In the genomic region with DNA sequence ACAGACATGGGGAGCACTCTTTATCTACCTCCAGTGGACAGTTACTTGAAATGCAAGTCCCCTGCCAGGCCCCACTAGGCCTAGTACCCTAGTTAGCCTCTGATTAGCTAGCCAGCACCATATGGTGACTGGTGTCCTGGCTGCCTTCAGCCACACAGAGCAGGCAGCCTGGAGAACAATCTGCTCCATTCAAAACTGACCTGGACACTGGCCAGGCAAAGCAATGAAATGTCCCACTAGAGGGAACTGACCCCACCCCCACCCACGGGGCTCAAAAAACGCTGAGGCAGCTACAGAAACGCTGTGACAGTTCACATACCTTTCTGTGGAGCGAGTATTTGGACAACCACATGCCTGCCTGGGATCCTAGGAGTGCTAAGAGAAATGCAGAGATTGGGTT, we compare ENCODE assay signal across 9 mouse cellular contexts. TPM values are rescaled to one million over a fixed set of nuclear protein-coding genes. Genes with fewer than 3 reads are reported as not detected.
A peak's percentile ranks its signal among the peaks of the same experiment; 100 is the strongest.
DNase-seq lines count a peak whose midpoint lies in the region; ATAC-seq lines count a peak whose summit lies in the region.
"Had no signal": no experiment of that assay in that cellular context is flagged by ENCODE, and none has a peak within 500 bp of the region (broad histone marks: within the 10 kb centered on the region; RNA-seq: fewer than 3 reads in every experiment).

No protein-coding gene starts in this region.

- no peak overlapping the region for H3K4me3 ChIP-seq in heart, embryonic 16.5 days (ENCODE audit: low read length)
- no peak overlapping the region for H3K4me3 ChIP-seq in neural tube, embryonic 14.5 days (ENCODE audit: low read depth, low read length)
- no peak overlapping the region for H3K4me3 ChIP-seq in liver, embryonic 11.5 days (ENCODE audit: low read depth, low read length)

- no peak overlapping the region for H3K4me2 ChIP-seq in heart, embryonic 16.5 days (ENCODE audit: low read depth, low read length)
- H3K4me2 ChIP-seq in neural tube, embryonic 14.5 days (ENCODE audit: low read depth, low read length) = no peak overlapping the region
- H3K4me2 ChIP-seq in liver, embryonic 11.5 days = no peak overlapping the region

- peak; percentile 42 for DNase-seq in kidney, adult 18-20 months
- no peak for DNase-seq in kidney, adult 9 months
- peak; percentile 93 for DNase-seq in cerebellum, adult 11-12 months
- peak; percentile 67 for DNase-seq in layer of hippocampus, adult 9-11 months
- no peak for DNase-seq in liver, embryonic 11.5 days (ENCODE audit: low spot score)
- no peak for DNase-seq in adrenal gland, adult (ENCODE audit: inconsistent age in 2 of 2, low spot score in 1 of 2)

- no peak overlapping the region for H3K9ac ChIP-seq in heart, embryonic 16.5 days (ENCODE audit: low read length)
- H3K9ac ChIP-seq in neural tube, embryonic 14.5 days (replicated peaks; ENCODE audit: low read depth, low read length) = no peak overlapping the region
- no peak overlapping the region for H3K9ac ChIP-seq in liver, embryonic 11.5 days (ENCODE audit: low read depth, low read length)

- peaks cover 33% of the 10 kb centered on the region for H3K4me1 ChIP-seq in heart, embryonic 16.5 days (ENCODE audit: control insufficient read depth, insufficient read depth, low read length)
- peaks cover 32% of the 10 kb centered on the region for H3K4me1 ChIP-seq in neural tube, embryonic 14.5 days (ENCODE audit: control insufficient read depth, insufficient read depth, low read length)
- H3K4me1 ChIP-seq in liver, embryonic 11.5 days (replicated peaks; ENCODE audit: control insufficient read depth, insufficient read depth, low read length) = peaks cover 7% of the 10 kb centered on the region; the same call in 1 of the 2 replicates

- 9% methylated on average over 4 of the region's 4 CpGs for WGBS in heart, embryonic 16.5 days
- WGBS in neural tube, embryonic 14.5 days = 20% methylated on average over 4 of the region's 4 CpGs
- 41% methylated on average over 4 of the region's 4 CpGs for WGBS in liver, embryonic 11.5 days

- no peaks in the 10 kb centered on the region for H3K36me3 ChIP-seq in heart, embryonic 16.5 days (ENCODE audit: control insufficient read depth, insufficient read depth)
- H3K36me3 ChIP-seq in neural tube, embryonic 14.5 days (ENCODE audit: control insufficient read depth, insufficient read depth, low read length) = no peaks in the 10 kb centered on the region
- no peaks in the 10 kb centered on the region for H3K36me3 ChIP-seq in liver, embryonic 11.5 days (ENCODE audit: control insufficient read depth, insufficient read depth, low read length)
- H3K36me3 ChIP-seq: G1E had no signal

- peak overlapping the region; percentile 28; the same call in 1 of the 2 replicates for H3K27ac ChIP-seq in heart, embryonic 16.5 days (ENCODE audit: low read length)
- peak overlapping the region; percentile 72 for H3K27ac ChIP-seq in neural tube, embryonic 14.5 days (ENCODE audit: low read depth, low read length)
- no peak overlapping the region for H3K27ac ChIP-seq in liver, embryonic 11.5 days (ENCODE audit: low read depth, low read length)

- H3K27me3 ChIP-seq in heart, embryonic 16.5 days (ENCODE audit: control insufficient read depth, insufficient read depth, low read length) = peaks cover 10% of the 10 kb centered on the region
- H3K27me3 ChIP-seq in neural tube, embryonic 14.5 days (ENCODE audit: control insufficient read depth, insufficient read depth, low read length) = no peaks in the 10 kb centered on the region
- H3K27me3 ChIP-seq in liver, embryonic 11.5 days (replicated peaks; ENCODE audit: control insufficient read depth, insufficient read depth, low read length) = peaks cover 17% of the 10 kb centered on the region

- peak; percentile 41; the same call in 1 of the 2 replicates for ATAC-seq in heart, embryonic 16.5 days (replicated peaks; ENCODE audit: extremely low read depth, insufficient read depth, low FRiP score)
- peak; percentile 60 for ATAC-seq in neural tube, embryonic 14.5 days (ENCODE audit: low read depth)
- no peak for ATAC-seq in liver, embryonic 11.5 days (replicated peaks; ENCODE audit: low FRiP score)

- no peaks in the 10 kb centered on the region for H3K9me3 ChIP-seq in heart, embryonic 16.5 days (replicated peaks; ENCODE audit: control insufficient read depth, low read length)
- no peaks in the 10 kb centered on the region for H3K9me3 ChIP-seq in neural tube, embryonic 14.5 days (ENCODE audit: control insufficient read depth, low read length)
- no peaks in the 10 kb centered on the region for H3K9me3 ChIP-seq in liver, embryonic 11.5 days (ENCODE audit: control insufficient read depth, low read length)
- H3K9me3 ChIP-seq: G1E had no signal

RNA-seq across cellular contexts. Expression of a gene that starts 24.0 kb away (rescaled TPM):
- polyA plus RNA-seq in heart, embryonic 16.5 days (2015; fragmentation: Nextera tagmentation; extraction: Ambion mirVana) = 0.46 and 0.57 TPM in 2 replicates
- polyA plus RNA-seq in neural tube, embryonic 14.5 days (2014; fragmentation: Nextera tagmentation; extraction: Ambion mirVana) = 0.79 and 1.8 TPM in 2 replicates
- 0.48 and 0.60 TPM in 2 replicates for polyA plus RNA-seq in liver, embryonic 11.5 days (2014; fragmentation: Nextera tagmentation; extraction: Ambion mirVana)
- polyA plus RNA-seq: G1E had no signal

Comparison
In these comparisons a context has a peak if more than half of its experiments do, and no peak if none do; other contexts are left out.
1. DNase-seq: peak in kidney, adult 18-20 months (single experiment), cerebellum, adult 11-12 months (single experiment) and layer of hippocampus, adult 9-11 months (single experiment); none in kidney, adult 9 months (single experiment), liver, embryonic 11.5 days (single experiment) and adrenal gland, adult (0 of 2).